Mouse (Mus musculus): Measurements from ENCODE around the gene Ifnar1.

DNA sequence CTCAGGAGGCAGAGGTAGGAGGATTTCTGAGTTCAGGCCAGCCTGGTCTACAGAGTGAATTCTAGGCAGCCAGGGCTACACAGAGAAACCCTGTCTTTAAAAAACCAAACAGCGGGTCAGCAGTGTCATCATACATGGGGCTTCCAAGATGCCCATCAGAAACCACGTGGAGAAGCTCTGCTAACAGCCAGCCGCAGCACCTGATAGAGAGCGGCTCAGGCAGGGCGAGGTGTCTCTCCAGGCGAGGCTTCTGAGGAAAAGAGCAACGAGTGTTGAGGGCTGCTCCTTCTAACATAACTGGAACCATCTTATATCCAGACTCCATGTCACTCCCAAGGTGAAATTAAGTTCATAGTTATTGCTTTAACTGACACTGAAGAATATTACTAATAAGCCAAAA is 36.1 kb upstream of the Ifnar1 start:
- TF ChIP-seq POLR2A (IDR thresholded peaks at IDR 0.05; ENCODE audit: borderline replicate concordance, control insufficient read depth, low read depth, low read length) (no peak), CTCF (IDR thresholded peaks at IDR 0.05; ENCODE audit: control insufficient read depth, insufficient read depth, low read length) (no peak)

Measured in bone marrow, adult 2 months (tissue).